Mouse (Mus musculus) thymus, postnatal 0 days (tissue): ENCODE measurements around the gene A930009A15Rik. TPM values are rescaled to one million over a fixed set of nuclear protein-coding genes. Genes with fewer than 3 reads are reported as not detected.

Source experiments
- DNase-seq: peaks from one replicate; pipeline ENCODE4 v3.0.0-alpha.2; 2015; ENCODE audit warnings: low spot score
- polyA plus RNA-seq: library from polyadenylated mRNA; unstranded; fragments of >200 nt; fragmentation: Nextera tagmentation; extraction: Ambion mirVana; gene quantifications from 2 replicates; pipeline ENCODE4 v1.2.1, GENCODE M21; 2015

Gene A930009A15Rik
- not detected in 2 replicates for polyA plus RNA-seq

- no peak for DNase-seq
These were observed at the start of gene A930009A15Rik for GRCm38 (mm10) chr10:115569712-115570491. Gene A930009A15Rik, plus strand, starts transcription at chr10:115569986.

DNA sequence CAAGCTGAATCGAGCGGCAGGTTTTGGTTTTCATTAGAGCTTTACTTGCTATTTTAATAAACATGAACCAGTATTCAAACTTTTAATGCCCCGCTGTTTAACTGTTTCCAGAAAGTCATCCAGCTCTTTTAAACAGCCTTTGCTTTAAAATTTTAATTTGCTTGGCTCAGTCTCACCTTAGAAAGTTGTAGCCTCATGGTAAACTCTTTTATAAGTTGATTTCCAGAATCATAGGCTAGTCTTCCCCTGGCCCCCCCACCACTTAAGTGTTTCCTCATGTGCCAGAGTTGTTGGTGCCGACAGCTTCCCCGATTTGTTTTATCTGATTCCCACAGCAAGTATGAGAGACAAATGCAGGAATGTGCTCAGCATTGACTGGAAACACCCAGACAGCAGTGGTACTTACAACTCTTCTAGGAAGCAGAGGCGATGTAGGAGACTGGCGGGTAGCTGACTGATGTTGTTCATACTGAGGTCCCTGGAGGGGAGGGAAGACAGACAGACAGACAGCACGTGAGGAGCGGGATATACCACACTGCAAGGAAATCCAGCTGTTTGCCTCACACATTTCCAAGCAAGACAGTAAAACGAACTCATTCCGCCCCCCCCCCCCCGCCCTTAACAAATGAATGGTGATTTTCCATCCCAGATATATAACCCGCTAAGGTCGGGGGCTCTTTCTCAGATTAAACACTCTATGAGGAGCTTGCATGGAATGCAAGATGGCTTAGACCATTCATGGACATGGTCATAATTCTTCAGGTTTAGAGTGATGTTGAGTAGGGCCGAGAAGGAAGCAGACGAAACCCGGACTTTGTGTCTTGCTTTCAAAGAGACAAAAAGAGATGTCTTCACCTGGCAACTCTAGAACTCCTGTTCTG lies 49.3 kb upstream of the A930009A15Rik start:
- no peak for DNase-seq

- DNase-seq: no peak
These were observed 48.7 kb upstream of the A930009A15Rik start for GRCm38 (mm10) chr10:115521081-115521451.

- no peak for DNase-seq
These were observed 40.9 kb upstream of the A930009A15Rik start for GRCm38 (mm10) chr10:115528892-115529291.

DNA sequence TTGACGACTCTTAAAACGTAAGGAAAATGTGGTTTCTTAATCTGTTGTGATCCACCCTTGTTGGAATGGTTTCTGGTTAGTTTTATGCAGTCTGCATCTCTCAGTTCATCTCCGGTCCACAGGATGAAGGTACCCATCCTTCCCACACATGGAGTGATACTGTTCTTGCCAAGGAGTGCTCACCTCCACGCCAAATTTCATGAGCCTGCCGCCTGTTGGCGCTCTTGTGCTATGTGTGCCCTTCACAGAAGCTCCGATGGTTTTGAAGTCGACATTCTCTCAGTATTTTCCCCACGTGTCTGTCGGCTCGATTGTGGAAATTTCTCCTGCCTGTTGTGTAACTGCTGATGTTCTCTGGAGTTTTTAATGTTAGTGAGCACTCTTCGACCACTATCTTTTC lies 40.0 kb upstream of the A930009A15Rik start:
- DNase-seq: no peak

- DNase-seq: no peak
These were observed 39.0 kb upstream of the A930009A15Rik start for GRCm38 (mm10) chr10:115530746-115531145.

- no peak for DNase-seq
These were observed 26.9 kb upstream of the A930009A15Rik start for GRCm38 (mm10) chr10:115542917-115543316.

- no peak for DNase-seq
These were observed 19.5 kb upstream of the A930009A15Rik start for GRCm38 (mm10) chr10:115550253-115550652.

- no peak for DNase-seq
These were observed 18.7 kb upstream of the A930009A15Rik start for GRCm38 (mm10) chr10:115551069-115551468.

GRCm38 (mm10) chr10:115553352-115554113 lies 16.3 kb upstream of the A930009A15Rik start:
- DNase-seq: no peak

DNA sequence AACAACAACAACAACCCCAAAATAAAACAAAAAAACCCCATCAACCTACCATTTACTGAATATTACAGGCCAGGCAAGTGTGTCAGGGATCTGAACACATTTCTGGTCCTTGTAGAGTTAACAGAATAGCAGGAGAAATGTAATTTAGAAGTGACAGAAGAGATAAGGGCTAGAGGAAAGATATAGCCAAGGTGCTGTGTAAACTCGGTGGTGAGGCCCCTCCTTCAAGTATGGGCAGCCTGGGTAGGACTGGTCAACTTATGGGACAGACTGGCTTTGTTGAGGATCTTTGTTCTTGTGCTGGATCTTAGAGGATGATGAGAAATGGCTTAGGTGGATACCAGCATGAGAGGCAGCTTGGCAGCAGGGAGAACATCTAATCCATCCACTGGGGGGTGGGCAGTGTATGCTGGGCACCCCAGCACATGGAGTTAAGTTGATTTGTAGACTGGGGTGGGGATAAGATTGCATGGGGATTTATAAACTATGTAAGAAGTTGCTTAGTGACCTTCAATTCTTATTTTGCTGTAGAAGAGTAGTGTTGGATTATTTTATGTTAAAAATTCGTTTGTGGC lies 14.5 kb upstream of the A930009A15Rik start:
- DNase-seq: no peak

- DNase-seq: no peak
These were observed 13.0 kb upstream of the A930009A15Rik start for GRCm38 (mm10) chr10:115556738-115557242.

- DNase-seq: no peak
These were observed 8.5 kb upstream of the A930009A15Rik start for GRCm38 (mm10) chr10:115561136-115561880.

GRCm38 (mm10) chr10:115562911-115563686 lies 6.7 kb upstream of the A930009A15Rik start:
- DNase-seq: no peak

DNA sequence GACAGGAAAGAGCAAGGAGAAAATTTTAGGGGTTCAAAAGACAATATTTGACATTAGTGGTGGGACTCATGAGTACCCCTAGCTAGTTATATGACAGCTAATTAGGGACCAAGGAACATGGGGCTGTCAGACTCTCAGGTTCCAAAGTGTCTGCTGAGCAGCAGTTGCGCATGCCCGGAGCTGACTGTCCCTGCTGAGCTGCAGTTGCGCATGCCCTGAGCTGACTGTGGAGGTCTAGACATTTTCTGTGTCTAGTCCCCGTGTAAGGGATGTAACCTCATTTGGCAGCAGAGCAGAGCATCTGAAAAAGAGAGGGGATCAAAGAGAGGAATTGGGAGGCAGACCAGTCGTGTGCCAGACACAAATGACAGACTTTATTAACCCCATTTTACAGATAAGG lies 5.8 kb upstream of the A930009A15Rik start:
- DNase-seq: no peak

GRCm38 (mm10) chr10:115570577-115570976 lies 791 bp downstream of the A930009A15Rik start:
- DNase-seq: no peak

- DNase-seq: no peak
These were observed 1.5 kb downstream of the A930009A15Rik start for GRCm38 (mm10) chr10:115571317-115571716.

- DNase-seq: no peak
These were observed 2.1 kb downstream of the A930009A15Rik start for GRCm38 (mm10) chr10:115571734-115572440.

DNA sequence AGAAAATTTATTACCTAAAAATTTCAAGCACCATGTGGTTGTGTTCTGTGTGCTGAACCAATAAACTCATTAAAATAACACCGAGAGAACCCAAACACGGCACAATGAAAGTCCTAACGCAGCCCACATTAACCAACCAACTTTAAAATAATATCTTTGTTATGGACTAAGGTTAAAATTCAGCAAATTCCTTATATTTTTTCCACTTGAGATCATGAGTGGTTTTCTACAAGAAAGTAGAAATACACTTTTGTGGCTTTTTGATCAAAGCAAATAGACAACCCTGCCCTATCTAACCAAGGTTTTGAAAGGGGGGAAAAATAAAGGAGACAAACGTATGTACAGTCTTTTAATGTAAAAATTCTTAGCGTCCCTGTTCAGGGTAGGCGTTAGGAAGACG lies 9.3 kb downstream of the A930009A15Rik start:
- DNase-seq: no peak
